25 mouse cellular contexts compared by ENCODE assay signal in the genomic region with DNA sequence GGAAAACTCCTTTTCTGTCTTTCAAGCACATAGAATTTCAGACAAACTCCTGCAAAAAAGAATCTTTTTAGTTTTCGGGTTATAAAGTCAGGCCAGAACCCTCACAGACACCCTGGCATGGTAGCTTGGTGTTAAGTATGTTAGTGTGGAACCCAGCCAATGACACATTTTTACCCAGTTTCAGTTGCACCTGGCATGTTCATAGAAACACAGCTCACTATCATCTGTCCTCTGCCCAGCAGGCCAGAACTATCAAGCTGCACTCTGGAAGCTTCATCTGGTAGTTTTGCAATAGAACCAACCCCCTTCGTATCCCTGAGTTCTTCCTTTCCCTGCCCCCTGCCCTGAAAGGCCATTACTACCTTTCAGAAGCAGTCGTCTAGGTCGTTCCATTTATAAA.
DNase-seq lines count a peak whose midpoint lies in the region; ATAC-seq and TF ChIP-seq lines count a peak whose summit lies in the region.
"Had no signal": no experiment of that assay in that cellular context is flagged by ENCODE, and none has a peak within 500 bp of the region (broad histone marks: within the 10 kb centered on the region; RNA-seq: fewer than 3 reads in every experiment).

No protein-coding gene starts in this region.

- no peak for TF ChIP-seq POLR2A in liver, adult 2 months (IDR thresholded peaks at IDR 0.05; ENCODE audit: extremely low read depth, insufficient read depth, low read length)

- no peak for ATAC-seq in forebrain, postnatal 0 days
- ATAC-seq in forebrain, embryonic 13.5 days = no peak
- ATAC-seq in liver, postnatal 0 days = no peak
- ATAC-seq: hindbrain, embryonic 16.5 days; intestine, embryonic 16.5 days; Patski had no signal

- H3K9me3 ChIP-seq in forebrain, postnatal 0 days (ENCODE audit: low read length) = no peaks in the 10 kb centered on the region
- H3K9me3 ChIP-seq in forebrain, embryonic 13.5 days (replicated peaks) = no peaks in the 10 kb centered on the region
- H3K9me3 ChIP-seq in liver, postnatal 0 days (ENCODE audit: low read length) = no peaks in the 10 kb centered on the region
- H3K9me3 ChIP-seq: forebrain, embryonic 10.5 days; G1E; hindbrain, embryonic 10.5 days; hindbrain, embryonic 13.5 days had no signal

- DNase-seq in cerebellum, postnatal 14 days = peak; percentile 14 to 25
- no peak for DNase-seq in cerebellum, adult 9-11 months
- peak; percentile 40 for DNase-seq in forebrain, postnatal 0 days
- DNase-seq in liver, adult 2 months (ENCODE audit: extremely low read depth, low read depth, low spot score) = peak; percentile 24
- no peak for DNase-seq in liver, postnatal 0 days
- peak; percentile 26 for DNase-seq in testis, postnatal 10 days (ENCODE audit: low spot score)
- DNase-seq: adrenal gland, postnatal 10 days; adrenal gland, postnatal 36 days; B cell, adult 2 months; cerebellum, adult 11-12 months; cerebellum, adult 9-10 months; gastrocnemius, postnatal 10 days; gastrocnemius, postnatal 36 days; heart, postnatal 36 days; kidney, adult 2 months had no signal

- no peak overlapping the region for H3K4me2 ChIP-seq in forebrain, postnatal 0 days (ENCODE audit: low read depth)
- no peak overlapping the region for H3K4me2 ChIP-seq in forebrain, embryonic 13.5 days
- H3K4me2 ChIP-seq in liver, postnatal 0 days (ENCODE audit: low read depth, low read length) = no peak overlapping the region
- H3K4me2 ChIP-seq: heart, embryonic 11.5 days; hindbrain, embryonic 13.5 days had no signal

- no peak overlapping the region for H3K4me3 ChIP-seq in forebrain, postnatal 0 days (ENCODE audit: low read depth, low read length)
- H3K4me3 ChIP-seq in forebrain, embryonic 13.5 days = no peak overlapping the region
- H3K4me3 ChIP-seq in liver, adult 2 months (ENCODE audit: insufficient read depth, low read depth, low read length) = no peak overlapping the region
- no peak overlapping the region for H3K4me3 ChIP-seq in liver, postnatal 0 days (ENCODE audit: low read depth, low read length)
- H3K4me3 ChIP-seq: forebrain, embryonic 10.5 days; hindbrain, embryonic 10.5 days; hindbrain, embryonic 13.5 days had no signal

- WGBS in forebrain, postnatal 0 days = 69% methylated on average over 4 of the region's 4 CpGs
- WGBS in forebrain, embryonic 13.5 days = 85% methylated on average over 4 of the region's 4 CpGs
- whole genome bisulfite sequencing in liver, adult 2 months = 73% methylated on average over 4 of the region's 4 CpGs
- WGBS in liver, postnatal 0 days (ENCODE audit: insufficient replicate concordance) = 64% methylated on average over 4 of the region's 4 CpGs

- no peak for TF ChIP-seq EP300 in liver, postnatal 0 days (IDR thresholded peaks at IDR 0.05; ENCODE audit: low read depth)

- TF ChIP-seq CTCF in forebrain, postnatal 0 days (IDR thresholded peaks at IDR 0.05; ENCODE audit: low read depth) = no peak
- no peak for TF ChIP-seq CTCF in liver, adult 2 months (IDR thresholded peaks at IDR 0.05; ENCODE audit: low read depth, low read length)
- no peak for TF ChIP-seq CTCF in liver, postnatal 0 days (IDR thresholded peaks at IDR 0.05; ENCODE audit: low read depth)

- H3K27ac ChIP-seq in forebrain, postnatal 0 days (ENCODE audit: low read depth, low read length) = no peak overlapping the region
- no peak overlapping the region for H3K27ac ChIP-seq in forebrain, embryonic 13.5 days
- no peak overlapping the region for H3K27ac ChIP-seq in liver, adult 2 months (replicated peaks; ENCODE audit: insufficient read depth, low read depth, low read length)
- no peak overlapping the region for H3K27ac ChIP-seq in liver, postnatal 0 days (ENCODE audit: low read depth)
- H3K27ac ChIP-seq: forebrain, embryonic 10.5 days; hindbrain, embryonic 10.5 days; hindbrain, embryonic 13.5 days had no signal

- H3K4me1 ChIP-seq in forebrain, postnatal 0 days (ENCODE audit: insufficient read depth) = no peaks in the 10 kb centered on the region
- H3K4me1 ChIP-seq in forebrain, embryonic 13.5 days = no peaks in the 10 kb centered on the region
- no peaks in the 10 kb centered on the region for H3K4me1 ChIP-seq in liver, adult 2 months (ENCODE audit: control insufficient read depth, insufficient read depth, low read length)
- H3K4me1 ChIP-seq in liver, postnatal 0 days (ENCODE audit: insufficient read depth) = no peaks in the 10 kb centered on the region
- H3K4me1 ChIP-seq: forebrain, embryonic 10.5 days; hindbrain, embryonic 10.5 days; hindbrain, embryonic 13.5 days had no signal

- no peaks in the 10 kb centered on the region for H3K79me2 ChIP-seq in liver, adult 2 months (ENCODE audit: control insufficient read depth, insufficient read depth, low read length)

- H3K9ac ChIP-seq in forebrain, postnatal 0 days = no peak overlapping the region
- H3K9ac ChIP-seq in forebrain, embryonic 13.5 days = no peak overlapping the region
- no peak overlapping the region for H3K9ac ChIP-seq in liver, adult 2 months (ENCODE audit: low read depth, low read length)
- H3K9ac ChIP-seq in liver, postnatal 0 days (replicated peaks) = no peak overlapping the region
- H3K9ac ChIP-seq: hindbrain, embryonic 13.5 days had no signal

- no peaks in the 10 kb centered on the region for H3K27me3 ChIP-seq in forebrain, postnatal 0 days (ENCODE audit: insufficient read depth, low read length)
- H3K27me3 ChIP-seq in forebrain, embryonic 13.5 days = no peaks in the 10 kb centered on the region
- no peaks in the 10 kb centered on the region for H3K27me3 ChIP-seq in liver, adult 2 months (ENCODE audit: control insufficient read depth, insufficient read depth, low read length)
- no peaks in the 10 kb centered on the region for H3K27me3 ChIP-seq in liver, postnatal 0 days (ENCODE audit: insufficient read depth, low read length)
- H3K27me3 ChIP-seq: CH12.LX; hindbrain, embryonic 13.5 days; Patski had no signal

- no peaks in the 10 kb centered on the region for H3K36me3 ChIP-seq in forebrain, postnatal 0 days (ENCODE audit: insufficient read depth)
- no peaks in the 10 kb centered on the region for H3K36me3 ChIP-seq in forebrain, embryonic 13.5 days (ENCODE audit: poor library complexity, severe bottlenecking)
- no peaks in the 10 kb centered on the region for H3K36me3 ChIP-seq in liver, adult 2 months (ENCODE audit: control insufficient read depth, insufficient read depth, low read length)
- H3K36me3 ChIP-seq in liver, postnatal 0 days (replicated peaks; ENCODE audit: insufficient read depth, low read length) = no peaks in the 10 kb centered on the region
- H3K36me3 ChIP-seq: forebrain, embryonic 10.5 days; G1E; hindbrain, embryonic 10.5 days; hindbrain, embryonic 13.5 days had no signal

Comparison
In these comparisons a context has a peak if more than half of its experiments do, and no peak if none do; other contexts are left out.
1. DNase-seq: peak in cerebellum, postnatal 14 days (2 of 2), forebrain, postnatal 0 days (single experiment), liver, adult 2 months (single experiment) and testis, postnatal 10 days (single experiment); none in cerebellum, adult 9-11 months (single experiment) and liver, postnatal 0 days (single experiment).